Mouse (Mus musculus) intestine, embryonic 14.5 days (tissue): ENCODE results near the gene Atp4b. TPM values are rescaled to one million over a fixed set of nuclear protein-coding genes. Genes with fewer than 3 reads are reported as not detected.
A peak's percentile ranks its signal among the peaks of the same experiment; 100 is the strongest.

Experiments used
- ATAC-seq: fragments of 200-750 bp; cut with Nextera tagmentation; replicated peaks from 2 replicates; pipeline ENCODE4 v1.8.0; 2017; ENCODE audit warnings: low read depth, moderate number of reproducible peaks, moderate TSS enrichment, moderate library complexity; ENCODE audit not compliant: low FRiP score, low TSS enrichment
- DNase-seq: peaks from one replicate; pipeline ENCODE4 v3.0.0-alpha.2; 2018; ENCODE audit warnings: low spot score
- H3K27ac ChIP-seq: fragments of 300-500 bp; sonication (generic); 2 replicates; pipeline ENCODE4 v1.5.1; 2014; ENCODE audit warnings: low read depth, mild to moderate bottlenecking, control low read depth
- H3K27me3 ChIP-seq: fragments of 300-500 bp; sonication (generic); replicated peaks from 2 replicates; pipeline ENCODE4 v1.6.1; 2014; ENCODE audit warnings: low read length, control low read depth; ENCODE audit not compliant: control insufficient read depth, insufficient read depth
- H3K36me3 ChIP-seq: fragments of 300-500 bp; sonication (generic); 2 replicates; pipeline ENCODE4 v1.6.1; 2014; ENCODE audit warnings: low read length, control low read depth; ENCODE audit not compliant: control insufficient read depth, insufficient read depth
- H3K4me1 ChIP-seq: fragments of 300-500 bp; sonication (generic); replicated peaks from 2 replicates; pipeline ENCODE4 v1.6.1; 2014; ENCODE audit warnings: low read length, control low read depth, mixed read lengths; ENCODE audit not compliant: control insufficient read depth, insufficient read depth
- H3K4me2 ChIP-seq: fragments of 300-500 bp; sonication (generic); 2 replicates; pipeline ENCODE4 v1.6.1; 2014; ENCODE audit warnings: low read length
- H3K4me3 ChIP-seq: fragments of 300-500 bp; sonication (generic); 2 replicates; pipeline ENCODE4 v1.5.1; 2014; ENCODE audit warnings: low read depth, low read length, control low read depth, mixed read lengths
- H3K9ac ChIP-seq: fragments of 300-500 bp; sonication (generic); 2 replicates; pipeline ENCODE4 v1.6.1; 2014; ENCODE audit warnings: mild to moderate bottlenecking, low read length
- H3K9me3 ChIP-seq: fragments of 300-500 bp; sonication (generic); 2 replicates; pipeline ENCODE4 v1.6.1; 2016; ENCODE audit warnings: low read length, control low read depth; ENCODE audit not compliant: control insufficient read depth
- WGBS: fragments of 180-500 bp; shearing (Covaris S2); extraction: QIAGEN DNeasy Blood & Tissue Kit; methylation state at CpG from one replicate; pipeline ENCODE4 v1.1.7; 2014; 5-methylcytosine and 5-hydroxymethylcytosine counted together
- polyA plus RNA-seq: library from polyadenylated mRNA; unstranded; fragments of >200 nt; fragmentation: Nextera tagmentation; extraction: Ambion mirVana; gene quantifications from 2 replicates; pipeline ENCODE4 v1.2.1, GENCODE M21; 2014

Gene Atp4b
- polyA plus RNA-seq, 1 experiment from 2014 or later: not detected

DNA sequence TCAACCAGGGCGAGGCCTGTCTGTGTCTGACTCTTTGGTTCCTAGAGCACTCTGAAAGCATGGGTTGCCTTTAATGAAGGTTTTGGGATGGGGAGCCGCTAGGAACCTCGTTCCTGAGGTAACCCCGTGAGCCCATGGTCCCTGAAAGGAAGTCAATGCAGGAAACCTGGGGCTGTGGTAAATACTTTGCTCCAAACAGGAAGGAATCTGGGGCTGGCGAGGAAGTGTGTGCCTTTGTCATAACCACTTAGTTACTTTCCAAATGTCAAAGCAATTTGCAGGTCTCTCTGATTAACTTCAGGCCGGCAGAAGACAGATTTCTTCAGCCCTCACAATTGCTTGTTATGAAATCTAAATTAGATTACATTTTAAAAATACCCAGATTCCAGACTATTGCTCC is 30.7 kb upstream of the Atp4b start:
- no peaks in the 10 kb centered on the region for H3K36me3 ChIP-seq
- DNase-seq (no peak), ATAC-seq (no peak)
- H3K4me1 ChIP-seq: no peaks in the 10 kb centered on the region
- no peaks in the 10 kb centered on the region for H3K27me3 ChIP-seq
- no peaks in the 10 kb centered on the region for H3K9me3 ChIP-seq
- no peak overlapping the region for H3K4me3 ChIP-seq
- H3K4me2 ChIP-seq: no peak overlapping the region
- 65% methylated on average over 6 of the region's 6 CpGs for WGBS
- no peak overlapping the region for H3K27ac ChIP-seq
- no peak overlapping the region for H3K9ac ChIP-seq

DNA sequence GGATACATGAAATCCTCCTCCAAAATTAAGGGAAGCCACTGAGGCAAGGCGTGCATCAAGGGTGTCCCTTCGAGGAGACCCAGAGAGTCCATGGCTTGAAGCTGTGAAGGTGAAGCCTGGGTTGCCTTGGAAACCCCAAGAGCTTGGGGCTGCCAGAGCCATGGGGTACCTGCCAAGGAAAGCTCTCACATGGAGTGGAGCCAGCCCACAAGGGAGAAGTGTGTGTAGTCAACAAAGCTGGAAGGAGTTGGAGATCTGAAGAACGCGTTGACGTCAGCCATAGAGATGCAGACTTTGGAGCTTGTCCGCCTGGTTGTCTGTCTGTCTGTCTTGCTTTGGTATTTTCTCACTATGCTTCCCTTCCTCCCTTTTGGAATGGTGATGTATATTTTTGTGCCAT is 24.3 kb upstream of the Atp4b start:
- no peak overlapping the region for H3K9ac ChIP-seq
- H3K27me3 ChIP-seq: no peaks in the 10 kb centered on the region
- H3K27ac ChIP-seq: no peak overlapping the region
- H3K4me2 ChIP-seq: no peak overlapping the region
- H3K4me1 ChIP-seq: no peaks in the 10 kb centered on the region
- 90% methylated on average over 6 of the region's 6 CpGs for WGBS
- no peak overlapping the region for H3K4me3 ChIP-seq
- no peaks in the 10 kb centered on the region for H3K9me3 ChIP-seq
- no peaks in the 10 kb centered on the region for H3K36me3 ChIP-seq
- no peak for ATAC-seq
- DNase-seq: no peak

DNA sequence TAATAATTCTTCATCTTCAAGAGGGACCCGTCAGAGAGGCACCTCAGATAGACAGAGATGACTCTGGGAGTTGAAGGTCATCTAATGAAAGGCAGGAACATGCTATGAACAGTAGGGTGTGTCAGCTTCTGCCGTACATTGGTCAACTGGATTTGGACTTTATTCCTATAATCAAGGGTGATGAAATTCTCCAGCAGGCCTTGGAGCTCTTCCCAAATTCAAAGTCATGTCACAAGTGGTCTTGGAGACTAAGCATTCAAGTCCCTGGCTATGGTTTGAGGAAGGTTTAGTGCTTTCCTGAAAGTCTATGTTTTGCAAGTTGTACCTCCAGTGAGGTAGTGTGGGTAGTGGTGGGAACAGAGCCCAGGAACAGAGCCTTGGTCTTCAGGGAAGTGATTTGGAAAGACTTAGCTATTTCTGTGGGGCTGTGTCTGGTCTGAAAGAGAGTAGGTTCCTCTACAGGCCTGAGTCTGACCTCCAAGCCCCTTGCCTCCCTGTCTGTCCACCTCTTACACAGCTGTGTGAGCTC is 22.6 kb upstream of the Atp4b start:
- WGBS: 77% methylated on average over 2 of the region's 2 CpGs
- DNase-seq: no peak
- no peaks in the 10 kb centered on the region for H3K4me1 ChIP-seq
- H3K4me3 ChIP-seq: no peak overlapping the region
- H3K27ac ChIP-seq: no peak overlapping the region
- H3K4me2 ChIP-seq: no peak overlapping the region
- H3K9ac ChIP-seq: no peak overlapping the region
- H3K36me3 ChIP-seq: no peaks in the 10 kb centered on the region
- H3K27me3 ChIP-seq: no peaks in the 10 kb centered on the region
- ATAC-seq: no peak
- no peaks in the 10 kb centered on the region for H3K9me3 ChIP-seq

DNA sequence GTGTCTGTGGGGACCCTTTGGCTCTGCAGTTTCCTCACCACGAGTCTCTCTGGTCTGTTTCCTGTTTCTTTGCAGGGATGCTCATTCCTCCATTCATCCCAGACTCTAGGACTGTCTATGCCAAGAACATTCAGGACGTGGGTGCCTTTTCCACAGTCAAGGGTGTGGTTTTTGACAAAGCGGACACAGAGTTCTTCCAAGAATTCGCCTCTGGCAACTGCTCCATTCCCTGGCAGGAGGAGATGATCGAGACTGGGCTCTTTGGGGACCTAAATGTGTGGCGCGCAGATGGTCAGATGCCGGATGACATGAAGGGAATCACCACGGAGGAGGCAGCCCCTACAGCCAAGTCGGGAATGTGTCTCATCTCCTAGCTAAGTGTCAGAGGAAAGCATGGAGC is 19.3 kb upstream of the Atp4b start:
- H3K4me1 ChIP-seq: no peaks in the 10 kb centered on the region
- H3K9me3 ChIP-seq: no peaks in the 10 kb centered on the region
- DNase-seq (no peak), ATAC-seq (no peak)
- no peak overlapping the region for H3K27ac ChIP-seq
- H3K9ac ChIP-seq: no peak overlapping the region
- H3K27me3 ChIP-seq: no peaks in the 10 kb centered on the region
- H3K4me2 ChIP-seq: no peak overlapping the region
- WGBS: 78% methylated on average over 10 of the region's 10 CpGs
- H3K4me3 ChIP-seq: no peak overlapping the region
- no peaks in the 10 kb centered on the region for H3K36me3 ChIP-seq

DNA sequence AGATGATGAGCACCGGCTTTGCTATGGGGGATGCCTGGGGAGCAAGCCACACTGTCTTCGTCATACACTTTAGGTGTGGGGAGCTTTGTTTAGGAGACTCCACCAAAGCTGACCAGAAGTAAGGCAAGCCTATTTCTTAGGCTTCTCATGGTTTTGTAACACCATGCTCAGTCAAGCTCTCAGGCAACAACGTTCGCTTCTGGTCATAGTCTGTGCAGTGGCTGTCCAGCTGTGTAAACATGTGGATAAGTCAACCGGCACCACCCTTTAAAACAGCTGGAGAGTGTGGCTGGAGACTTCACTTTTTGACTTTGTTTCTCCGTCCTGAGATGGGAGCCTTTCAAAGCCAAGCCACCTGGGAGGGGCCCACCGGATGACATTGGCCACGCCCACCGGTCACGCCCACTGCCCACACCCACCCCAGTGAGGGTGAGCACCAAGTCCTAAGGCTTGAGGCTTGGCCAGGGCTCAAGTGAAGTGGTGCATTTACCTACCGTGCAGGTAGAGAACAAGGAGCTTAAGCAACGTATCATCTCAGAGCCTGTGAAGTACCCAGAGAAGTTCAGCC is 17.3 kb upstream of the Atp4b start:
- Histone ChIP-seq H3K27me3 (no peaks in the 10 kb centered on the region), H3K9ac (no peak overlapping the region), H3K27ac (no peak overlapping the region), H3K9me3 (no peaks in the 10 kb centered on the region), H3K4me3 (no peak overlapping the region), H3K4me2 (no peak overlapping the region), H3K4me1 (no peaks in the 10 kb centered on the region), H3K36me3 (no peaks in the 10 kb centered on the region)
- WGBS: 49% methylated on average over 12 of the region's 12 CpGs
- DNase-seq (no peak), ATAC-seq (no peak)

DNA sequence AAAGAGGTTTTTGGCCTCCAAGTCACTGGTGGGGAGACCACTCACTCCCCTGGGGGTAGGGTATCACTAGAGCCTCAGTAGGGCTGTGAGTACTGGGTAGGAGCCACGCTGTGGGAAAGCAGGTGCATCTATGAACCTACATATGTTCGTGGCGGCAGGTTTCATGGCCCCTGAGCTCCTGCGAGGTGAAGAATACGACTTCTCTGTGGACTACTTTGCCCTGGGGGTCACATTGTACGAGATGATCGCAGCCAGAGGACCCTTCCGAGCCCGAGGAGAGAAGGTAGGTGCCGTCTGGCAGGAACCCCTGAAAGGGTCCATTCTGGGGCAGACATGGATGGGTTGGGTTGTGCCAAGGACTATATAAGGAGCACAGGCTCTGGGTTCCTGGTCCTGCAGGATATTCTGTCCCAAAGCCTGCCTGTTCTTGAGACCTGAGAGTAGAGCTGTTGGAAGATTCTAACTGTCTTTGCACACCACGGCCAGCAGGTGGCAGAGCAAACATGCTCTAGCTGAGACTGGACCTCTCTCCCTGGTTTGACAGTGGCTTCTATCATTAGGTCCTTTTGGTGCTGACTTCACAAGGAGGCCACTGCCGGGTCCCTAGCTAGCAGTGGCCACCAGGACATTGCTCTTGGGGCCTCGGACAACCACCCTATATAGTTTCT is 16.4 kb upstream of the Atp4b start:
- H3K9me3 ChIP-seq: no peaks in the 10 kb centered on the region
- ATAC-seq (no peak), DNase-seq (peak; percentile 79)
- WGBS: 60% methylated on average over 13 of the region's 13 CpGs
- H3K9ac ChIP-seq: no peak overlapping the region
- no peaks in the 10 kb centered on the region for H3K4me1 ChIP-seq
- H3K27ac ChIP-seq: no peak overlapping the region
- H3K4me2 ChIP-seq: no peak overlapping the region
- no peaks in the 10 kb centered on the region for H3K27me3 ChIP-seq
- no peak overlapping the region for H3K4me3 ChIP-seq
- no peaks in the 10 kb centered on the region for H3K36me3 ChIP-seq

DNA sequence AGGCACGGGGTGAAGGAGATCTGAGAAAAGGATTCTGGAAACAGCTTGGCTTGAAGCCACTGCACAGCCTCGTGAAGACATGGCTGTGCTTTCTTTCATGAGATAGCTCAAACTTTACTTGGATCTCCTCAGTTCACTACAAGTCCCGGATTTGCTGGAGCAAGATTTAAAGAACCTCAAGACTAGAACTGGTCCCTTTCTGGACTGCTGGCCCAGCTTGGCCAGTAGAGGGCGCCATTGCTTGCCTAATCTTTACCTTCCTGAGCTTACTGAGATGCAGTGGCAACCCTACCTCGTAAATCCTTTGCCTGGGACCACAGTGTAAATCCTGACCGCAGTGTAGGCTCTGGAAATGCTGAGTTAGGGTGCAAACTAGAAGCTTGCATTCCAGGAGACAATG is 15.0 kb upstream of the Atp4b start:
- Histone ChIP-seq H3K27me3 (no peaks in the 10 kb centered on the region), H3K4me1 (no peaks in the 10 kb centered on the region), H3K4me3 (no peak overlapping the region), H3K9ac (no peak overlapping the region), H3K27ac (no peak overlapping the region), H3K4me2 (no peak overlapping the region), H3K9me3 (no peaks in the 10 kb centered on the region), H3K36me3 (no peaks in the 10 kb centered on the region)
- DNase-seq: peak; percentile 81
- no peak for ATAC-seq
- 28% methylated on average over 6 of the region's 6 CpGs for WGBS

DNA sequence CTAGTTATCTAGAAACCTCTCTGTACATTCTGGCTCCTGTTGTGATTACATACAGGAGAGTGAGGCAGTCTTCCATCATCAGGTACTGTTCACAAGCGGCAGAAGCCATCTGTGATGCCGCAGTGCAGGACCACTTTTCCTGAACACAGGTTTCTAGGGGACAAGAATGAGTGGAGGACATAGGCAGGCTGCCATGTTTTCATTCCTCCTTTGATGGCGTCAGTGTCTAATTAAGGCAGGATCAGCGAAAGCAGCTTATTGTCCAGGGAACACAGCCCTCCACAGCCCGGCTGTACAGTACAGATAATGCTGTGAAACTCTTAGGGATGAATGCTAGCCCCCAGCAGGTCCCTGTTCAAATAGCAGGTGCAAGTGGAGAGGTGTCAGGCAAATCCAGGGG is 9.4 kb upstream of the Atp4b start:
- no peak for DNase-seq
- ATAC-seq: no peak
- Histone ChIP-seq H3K36me3 (no peaks in the 10 kb centered on the region), H3K27me3 (no peaks in the 10 kb centered on the region), H3K4me3 (no peak overlapping the region), H3K4me1 (no peaks in the 10 kb centered on the region), H3K9me3 (no peaks in the 10 kb centered on the region), H3K27ac (no peak overlapping the region), H3K4me2 (no peak overlapping the region), H3K9ac (no peak overlapping the region)
- WGBS: 80% methylated on average over 5 of the region's 5 CpGs

DNA sequence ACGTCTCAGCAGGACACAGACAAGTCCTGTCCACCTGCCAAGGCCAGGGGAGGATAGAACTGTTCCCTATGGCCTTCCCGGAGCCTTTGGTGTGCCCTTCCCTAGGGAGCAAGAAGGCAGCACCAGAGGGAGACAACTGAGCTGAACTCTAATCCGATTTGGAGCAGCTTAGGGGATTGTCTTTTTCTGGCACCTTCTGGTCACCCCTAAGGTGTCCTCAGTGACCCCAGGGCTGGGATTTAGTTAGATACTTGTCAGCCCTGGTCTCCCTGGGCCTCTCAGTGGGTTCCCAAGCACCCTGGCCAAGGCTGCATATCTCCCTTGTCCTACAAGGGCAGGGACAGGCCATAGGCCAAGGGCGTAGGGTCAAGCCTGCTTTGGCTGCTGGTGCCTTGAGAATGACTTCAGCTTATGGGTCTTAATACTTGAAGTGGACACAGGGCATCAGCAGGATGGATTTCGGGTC is 8.1 kb upstream of the Atp4b start, which contains the start of gene Grk1:
Gene Grk1 (plus strand): TSS at position 416 of the 466 bp plus-strand sequence.
- H3K27ac ChIP-seq: no peak within 1 kb of the TSS
- no peaks in the 10 kb centered on the region for H3K36me3 ChIP-seq
- WGBS: 86% methylated on average over 5 of the region's 5 CpGs
- DNase-seq (no peak), ATAC-seq (no peak)
- H3K4me2 ChIP-seq: no peak within 1 kb of the TSS
- H3K27me3 ChIP-seq: no peaks in the 10 kb centered on the region
- no peaks in the 10 kb centered on the region for H3K9me3 ChIP-seq
- H3K9ac ChIP-seq: no peak within 1 kb of the TSS
- no peak within 1 kb of the TSS for H3K4me3 ChIP-seq
- H3K4me1 ChIP-seq: no peaks in the 10 kb centered on the region
